Mouse (Mus musculus) cerebellum, adult 2 months (tissue): ENCODE results near the gene Tmem229a. TPM values are rescaled to one million over a fixed set of nuclear protein-coding genes. Genes with fewer than 3 reads are reported as not detected.
A peak's percentile ranks its signal among the peaks of the same experiment; 100 is the strongest.

Experiments used
- DNase-seq, 2 experiments: peaks; one replicate each; pipeline ENCODE4 v3.0.0; 2021
- H3K27ac ChIP-seq: fragments of 200-500 bp; 2 replicates; pipeline ENCODE4 v1.5.1; 2012; ENCODE audit warnings: low read length, control low read depth, inconsistent platforms; ENCODE audit not compliant: insufficient read depth
- H3K27me3 ChIP-seq: fragments of 200-500 bp; 2 replicates; pipeline ENCODE4 v1.6.1; 2012; ENCODE audit warnings: inconsistent platforms, mild to moderate bottlenecking, low read length, moderate library complexity; ENCODE audit not compliant: control insufficient read depth, insufficient read depth
- H3K4me1 ChIP-seq: fragments of 200-500 bp; 2 replicates; pipeline ENCODE4 v1.6.1; 2011; ENCODE audit warnings: low read length; ENCODE audit not compliant: control insufficient read depth, insufficient read depth
- H3K4me3 ChIP-seq: fragments of 200-500 bp; replicated peaks from 2 replicates; pipeline ENCODE3; 2011; ENCODE audit warnings: mild to moderate bottlenecking, low read depth, low read length, control low read depth; ENCODE audit not compliant: insufficient read depth
- CTCF ChIP-seq: fragments of 200-500 bp; IDR thresholded peaks from 2 replicates; pipeline ENCODE4 v1.5.1; 2011; ENCODE audit warnings: low read depth, mild to moderate bottlenecking, control low read depth, low read length, moderate library complexity, borderline replicate concordance; ENCODE audit not compliant: insufficient read depth
- POLR2A ChIP-seq: fragments of 200-500 bp; IDR thresholded peaks from 2 replicates; pipeline ENCODE4 v1.6.1; 2011; ENCODE audit warnings: low read length, control low read depth, borderline replicate concordance; ENCODE audit not compliant: insufficient read depth
- WGBS: fragments of 180-500 bp; shearing (Covaris S2); methylation state at CpG from one replicate; pipeline ENCODE4 v1.1.7; 2018; 5-methylcytosine and 5-hydroxymethylcytosine counted together
- polyA plus RNA-seq: library from polyadenylated mRNA; depleted of rRNA; stranded (reverse); fragments of >200 nt; gene quantifications from 2 replicates; pipeline ENCODE4 v1.2.3, GENCODE M21; 2012

The Tmem229a gene
- polyA plus RNA-seq, 1 experiment = 43.8 TPM

- DNase-seq = no peak
- Histone ChIP-seq H3K27me3 (no peaks in the 10 kb centered on the region), H3K27ac (no peak overlapping the region), H3K4me1 (peaks cover 4% of the 10 kb centered on the region), H3K4me3 (peak overlapping the region; percentile 70)
- WGBS = 0% methylated on average over 2 of the region's 5 CpGs
- TF ChIP-seq CTCF (no peak), POLR2A (no peak)
Observed at GRCm38 (mm10) chr6:24956586-24956973, 483 bp upstream of the Tmem229a start.

DNA sequence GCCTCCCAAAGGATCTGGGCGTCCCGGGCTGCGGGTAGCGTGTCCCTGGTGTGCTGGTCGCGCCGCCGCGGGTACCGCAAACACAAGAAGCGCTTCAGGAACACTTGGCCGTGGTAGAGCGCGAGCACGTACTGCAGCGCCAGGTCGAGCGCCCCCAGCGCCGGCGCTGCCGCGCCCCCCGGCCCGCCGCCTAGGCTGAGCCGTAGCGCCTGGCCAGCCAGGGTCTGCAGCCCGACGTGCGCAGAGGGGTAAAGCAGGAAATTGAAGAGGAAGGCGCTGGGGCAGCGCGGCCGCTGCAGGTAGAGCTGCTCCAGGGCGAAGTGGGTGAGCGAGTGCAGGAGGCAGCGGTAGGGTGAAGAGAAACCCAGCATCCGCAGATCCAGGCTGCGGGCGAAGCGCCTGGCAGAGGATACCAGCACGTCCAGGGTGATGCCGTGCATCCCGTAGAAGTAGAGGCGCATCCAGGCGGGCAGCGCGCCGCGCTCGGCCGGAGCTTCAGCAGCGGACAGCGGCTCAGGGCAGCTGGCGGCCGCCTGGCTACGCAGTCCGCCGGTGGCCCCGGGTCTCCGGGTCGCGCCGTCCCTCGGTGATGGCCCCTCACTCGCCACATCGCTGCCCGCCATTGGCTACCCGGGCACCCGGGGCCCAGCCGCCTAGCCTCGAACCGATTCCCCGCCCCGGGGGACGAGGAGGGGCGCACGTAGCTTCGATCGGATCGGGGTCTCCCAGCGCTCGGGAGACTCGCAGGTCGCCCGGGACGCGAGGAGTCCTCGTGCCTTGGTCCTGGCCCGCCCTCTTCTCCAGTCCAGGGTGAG is 759 bp downstream of the Tmem229a start:
- DNase-seq = peak; percentile 65 to 76
- under 1% methylated on average over 87 of the region's 91 CpGs for WGBS
- TF ChIP-seq CTCF (no peak), POLR2A (no peak)
- H3K27me3 ChIP-seq = no peaks in the 10 kb centered on the region
- H3K27ac ChIP-seq = peak overlapping the region; percentile 78
- H3K4me3 ChIP-seq = peak overlapping the region; percentile 70
- peaks cover 4% of the 10 kb centered on the region for H3K4me1 ChIP-seq

- H3K27me3 ChIP-seq = no peaks in the 10 kb centered on the region
- no peak overlapping the region for H3K27ac ChIP-seq
- peaks cover 4% of the 10 kb centered on the region for H3K4me1 ChIP-seq
- no peak for TF ChIP-seq POLR2A
- no peak for TF ChIP-seq CTCF
- no peak for DNase-seq
- WGBS = 83% methylated on average over 5 of the region's 5 CpGs
- H3K4me3 ChIP-seq = no peak overlapping the region
Observed at GRCm38 (mm10) chr6:24954126-24954525, 2.0 kb downstream of the Tmem229a start.

- no peak overlapping the region for H3K4me3 ChIP-seq
- TF ChIP-seq CTCF (no peak), POLR2A (no peak)
- H3K27me3 ChIP-seq = no peaks in the 10 kb centered on the region
- H3K27ac ChIP-seq = no peak overlapping the region
- no peak for DNase-seq
- WGBS = 80% methylated on average over 5 of the region's 5 CpGs
- peaks cover 4% of the 10 kb centered on the region for H3K4me1 ChIP-seq
Observed at GRCm38 (mm10) chr6:24952341-24952740, 3.8 kb downstream of the Tmem229a start.

DNA sequence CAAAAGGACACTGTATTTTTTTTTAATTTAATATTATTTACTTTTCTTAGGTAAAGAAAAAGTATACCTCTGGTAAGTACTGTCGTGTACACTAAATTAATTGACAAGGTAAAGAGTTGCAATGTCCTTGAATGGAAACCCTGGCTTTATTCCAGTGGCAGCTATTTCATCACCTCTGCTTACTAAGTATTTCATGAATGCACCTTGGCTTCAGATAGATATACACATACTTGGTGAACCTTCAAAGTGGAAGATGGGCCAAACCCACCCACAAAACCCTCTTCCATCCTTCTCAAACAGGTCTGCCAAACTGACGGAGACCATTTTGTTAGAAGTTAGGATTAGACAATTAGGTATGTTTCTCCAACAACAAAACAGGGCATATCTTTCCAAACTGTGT is 5.4 kb downstream of the Tmem229a start:
- Histone ChIP-seq H3K4me3 (no peak overlapping the region), H3K4me1 (no peaks in the 10 kb centered on the region), H3K27ac (no peak overlapping the region), H3K27me3 (no peaks in the 10 kb centered on the region)
- 97% methylated on average over 2 of the region's 2 CpGs for WGBS
- TF ChIP-seq POLR2A = no peak
- TF ChIP-seq CTCF = no peak
- DNase-seq = no peak

GRCm38 (mm10) chr6:24925076-24925785 is 30.9 kb downstream of the Tmem229a start:
- Histone ChIP-seq H3K4me1 (no peaks in the 10 kb centered on the region), H3K27me3 (no peaks in the 10 kb centered on the region), H3K4me3 (no peak overlapping the region), H3K27ac (no peak overlapping the region)
- DNase-seq = peak; percentile 14 to 20
- 39% methylated on average over 11 of the region's 11 CpGs for WGBS
- no peak for TF ChIP-seq CTCF
- TF ChIP-seq POLR2A = no peak

GRCm38 (mm10) chr6:24913591-24913990 is 42.5 kb downstream of the Tmem229a start:
- no peak for TF ChIP-seq CTCF
- no peak for TF ChIP-seq POLR2A
- 99% methylated on average over 2 of the region's 2 CpGs for WGBS
- H3K4me1 ChIP-seq = no peaks in the 10 kb centered on the region
- no peaks in the 10 kb centered on the region for H3K27me3 ChIP-seq
- H3K27ac ChIP-seq = no peak overlapping the region
- no peak for DNase-seq
- H3K4me3 ChIP-seq = no peak overlapping the region

- no peaks in the 10 kb centered on the region for H3K4me1 ChIP-seq
- no peak overlapping the region for H3K4me3 ChIP-seq
- no peaks in the 10 kb centered on the region for H3K27me3 ChIP-seq
- H3K27ac ChIP-seq = no peak overlapping the region
- no peak for TF ChIP-seq CTCF
- TF ChIP-seq POLR2A = no peak
- DNase-seq = no peak
Observed at GRCm38 (mm10) chr6:24910728-24911105, 45.4 kb downstream of the Tmem229a start.
